Mouse (Mus musculus) limb, embryonic 11.5 days (tissue): ENCODE measurements around the gene Ankrd17. TPM values are rescaled to one million over a fixed set of nuclear protein-coding genes. Genes with fewer than 3 reads are reported as not detected.
"Not testable (repeated sequence)": the region's sequence is repeated elsewhere in the genome, so short reads cannot be mapped to it uniquely, and the experiment has no call there.

Source experiments
- ATAC-seq: fragments of 200-750 bp; cut with Nextera tagmentation; 2 replicates; pipeline ENCODE4 v1.8.0; 2017; ENCODE audit warnings: low read depth; ENCODE audit not compliant: insufficient number of reproducible peaks, low FRiP score, low TSS enrichment
- DNase-seq: peaks from one replicate; pipeline ENCODE4 v3.0.0-alpha.2; 2015; ENCODE audit warnings: low spot score
- H3K27ac ChIP-seq: fragments of 300-500 bp; sonication (generic); replicated peaks from 2 replicates; pipeline ENCODE4 v1.5.1; 2014; ENCODE audit warnings: low read depth, mild to moderate bottlenecking, low read length
- H3K27me3 ChIP-seq: fragments of 300-500 bp; sonication (generic); 2 replicates; pipeline ENCODE4 v1.6.1; 2014; ENCODE audit warnings: mild to moderate bottlenecking, low read length, mixed read lengths; ENCODE audit not compliant: control insufficient read depth, insufficient read depth
- H3K36me3 ChIP-seq: fragments of 300-500 bp; sonication (generic); 2 replicates; pipeline ENCODE4 v1.6.1; 2014; ENCODE audit warnings: mild to moderate bottlenecking, low read length, moderate library complexity, mixed read lengths; ENCODE audit not compliant: control insufficient read depth, insufficient read depth
- H3K4me1 ChIP-seq: fragments of 300-500 bp; sonication (generic); 2 replicates; pipeline ENCODE4 v1.6.1; 2014; ENCODE audit warnings: low read length, mixed read lengths; ENCODE audit not compliant: control insufficient read depth, insufficient read depth
- H3K4me2 ChIP-seq: fragments of 300-500 bp; sonication (generic); 2 replicates; pipeline ENCODE4 v1.6.1; 2014; ENCODE audit warnings: low read depth, mild to moderate bottlenecking, moderate library complexity; ENCODE audit not compliant: severe bottlenecking
- H3K4me3 ChIP-seq: fragments of 300-500 bp; sonication (generic); 2 replicates; pipeline ENCODE4 v1.5.1; 2014; ENCODE audit warnings: low read depth, low read length
- H3K9ac ChIP-seq: fragments of 300-500 bp; sonication (generic); 2 replicates; pipeline ENCODE4 v1.6.1; 2014; ENCODE audit warnings: mild to moderate bottlenecking, low read length
- H3K9me3 ChIP-seq: fragments of 300-500 bp; sonication (generic); 2 replicates; pipeline ENCODE4 v1.6.1; 2016; ENCODE audit warnings: low read length; ENCODE audit not compliant: control insufficient read depth
- WGBS: fragments of 180-500 bp; shearing (Covaris S2); extraction: QIAGEN DNeasy Blood & Tissue Kit; methylation state at CpG from one replicate; pipeline ENCODE4 v1.1.7; 2014; 5-methylcytosine and 5-hydroxymethylcytosine counted together
- polyA plus RNA-seq: library from polyadenylated mRNA; unstranded; fragments of >200 nt; fragmentation: Nextera tagmentation; extraction: Ambion mirVana; gene quantifications from 2 replicates; pipeline ENCODE4 v1.2.1, GENCODE M21; 2014

The Ankrd17 gene
- polyA plus RNA-seq, 1 experiment from 2014 or later = 33.3 TPM

DNA sequence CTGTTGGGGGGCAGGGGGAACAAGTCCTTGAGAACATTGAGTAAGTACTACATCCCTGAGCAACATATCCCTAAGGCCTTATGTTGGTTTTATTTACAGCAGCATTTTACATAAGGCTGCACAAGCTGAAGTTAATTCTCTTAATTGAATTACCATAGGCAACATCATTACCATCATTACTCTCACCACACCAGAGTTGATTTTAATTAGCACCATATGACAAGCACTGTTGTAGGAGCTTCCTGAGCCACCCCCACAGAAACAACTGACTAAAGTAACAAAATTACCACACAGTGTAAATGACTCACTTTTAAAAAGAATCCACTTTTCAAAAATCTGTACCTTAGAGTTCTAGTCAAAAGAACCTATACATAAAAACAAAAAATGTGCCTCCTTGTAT, 76.5 kb downstream of the Ankrd17 start:
- no peaks in the 10 kb centered on the region for H3K27me3 ChIP-seq
- H3K4me2 ChIP-seq = no peak overlapping the region
- H3K36me3 ChIP-seq = peaks cover 10% of the 10 kb centered on the region
- H3K4me1 ChIP-seq = no peaks in the 10 kb centered on the region
- no peak overlapping the region for H3K9ac ChIP-seq
- H3K9me3 ChIP-seq = no peaks in the 10 kb centered on the region
- H3K27ac ChIP-seq = no peak overlapping the region
- H3K4me3 ChIP-seq = no peak overlapping the region
- DNase-seq = no peak
- no peak for ATAC-seq

DNA sequence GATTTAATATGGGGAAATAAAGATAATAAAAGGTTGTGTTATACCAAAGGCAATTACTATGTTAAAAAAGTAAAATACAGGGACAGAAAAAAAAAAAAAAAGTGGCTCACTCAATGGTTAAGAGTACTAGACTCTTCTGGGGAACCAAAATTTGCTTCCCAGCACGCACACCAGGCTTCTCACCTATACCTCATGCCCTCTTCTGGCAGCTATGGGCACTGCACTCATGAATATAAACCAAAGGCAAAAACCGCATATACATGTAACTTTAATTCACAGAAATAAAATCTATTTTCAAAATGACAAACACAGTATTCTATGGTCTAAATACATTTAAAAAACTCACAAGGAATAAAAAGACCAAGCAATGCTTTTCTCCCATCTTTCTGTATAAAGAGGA, 79.8 kb downstream of the Ankrd17 start:
- ATAC-seq = no peak
- H3K27me3 ChIP-seq = no peaks in the 10 kb centered on the region
- DNase-seq = peak; percentile 57
- no peak overlapping the region for H3K9ac ChIP-seq
- no peaks in the 10 kb centered on the region for H3K9me3 ChIP-seq
- no peak overlapping the region for H3K4me3 ChIP-seq
- no peak overlapping the region for H3K27ac ChIP-seq
- WGBS = 79% methylated on average over 2 of the region's 2 CpGs
- H3K4me1 ChIP-seq = no peaks in the 10 kb centered on the region
- peaks cover 8% of the 10 kb centered on the region for H3K36me3 ChIP-seq
- no peak overlapping the region for H3K4me2 ChIP-seq

DNA sequence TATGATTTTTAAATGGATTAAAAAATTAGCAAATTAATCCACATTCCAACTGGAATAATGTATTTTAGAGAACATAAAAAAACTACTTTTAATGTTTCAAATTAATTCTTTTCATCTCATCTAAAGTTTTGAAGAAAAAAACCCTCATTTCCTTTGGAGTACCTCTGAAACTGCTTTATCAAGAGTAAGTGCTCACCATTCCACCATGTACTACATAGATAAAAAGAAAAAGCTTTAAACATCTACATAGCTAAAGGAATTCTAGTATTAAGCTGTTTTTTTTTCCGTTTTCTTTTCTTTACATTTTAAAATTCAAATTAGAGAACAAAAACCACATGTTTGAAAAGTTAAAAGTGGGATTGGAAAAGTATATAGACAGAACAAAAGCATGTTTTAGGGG, 86.3 kb downstream of the Ankrd17 start:
- Histone ChIP-seq H3K4me2 (no peak overlapping the region), H3K27ac (no peak overlapping the region), H3K36me3 (peaks cover 4% of the 10 kb centered on the region), H3K9me3 (no peaks in the 10 kb centered on the region), H3K4me1 (no peaks in the 10 kb centered on the region), H3K9ac (no peak overlapping the region), H3K4me3 (no peak overlapping the region), H3K27me3 (no peaks in the 10 kb centered on the region)
- no peak for DNase-seq
- WGBS = 93% methylated on average over 1 of the region's 1 CpGs
- no peak for ATAC-seq

DNA sequence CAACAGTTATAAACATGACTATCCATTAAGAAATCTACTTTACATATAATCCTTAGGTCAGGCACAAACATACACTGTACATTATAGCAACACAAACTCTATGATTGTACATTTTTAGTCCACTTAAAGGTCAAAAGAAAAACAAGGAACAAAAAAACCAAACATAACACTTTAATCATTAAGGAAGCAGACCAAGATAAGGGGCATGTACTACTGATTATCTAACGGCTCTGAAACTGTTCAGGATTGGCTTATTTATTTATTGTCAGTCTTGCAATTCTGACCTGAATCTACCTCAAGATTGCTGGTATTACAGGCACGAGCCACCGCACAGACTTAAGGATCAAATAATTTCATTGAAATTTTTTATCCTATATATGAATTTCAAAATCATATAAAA, 87.0 kb downstream of the Ankrd17 start:
- Histone ChIP-seq H3K4me2 (no peak overlapping the region), H3K4me3 (no peak overlapping the region), H3K27ac (no peak overlapping the region), H3K27me3 (no peaks in the 10 kb centered on the region), H3K9ac (no peak overlapping the region), H3K36me3 (peaks cover 4% of the 10 kb centered on the region), H3K9me3 (no peaks in the 10 kb centered on the region), H3K4me1 (no peaks in the 10 kb centered on the region)
- WGBS = 93% methylated on average over 3 of the region's 3 CpGs
- DNase-seq (no peak), ATAC-seq (no peak)

DNA sequence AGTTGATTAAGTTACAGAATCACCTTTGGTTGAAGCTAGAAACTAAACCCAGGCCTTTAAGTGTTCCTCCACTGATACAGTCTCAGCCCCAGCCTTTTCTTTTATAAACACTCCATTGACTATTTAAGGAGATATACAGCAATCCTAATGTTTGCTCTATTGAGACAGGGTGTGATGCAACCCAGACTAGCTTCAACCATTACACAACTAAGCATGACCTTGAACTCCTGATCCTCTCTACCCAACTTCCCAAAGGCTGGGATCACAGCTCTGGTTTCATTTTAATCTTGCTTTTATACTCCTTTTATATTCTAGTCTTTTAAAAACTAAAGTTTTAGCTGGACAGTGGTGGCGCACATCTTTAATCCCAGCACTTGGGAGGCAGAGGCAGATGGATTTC, 88.9 kb downstream of the Ankrd17 start:
- no peaks in the 10 kb centered on the region for H3K9me3 ChIP-seq
- H3K27me3 ChIP-seq = no peaks in the 10 kb centered on the region
- ATAC-seq = no peak
- no peaks in the 10 kb centered on the region for H3K4me1 ChIP-seq
- 93% methylated on average over 1 of the region's 1 CpGs for WGBS
- no peak for DNase-seq
- no peak overlapping the region for H3K27ac ChIP-seq
- H3K4me2 ChIP-seq = no peak overlapping the region
- no peak overlapping the region for H3K4me3 ChIP-seq
- no peak overlapping the region for H3K9ac ChIP-seq
- H3K36me3 ChIP-seq = peaks cover 4% of the 10 kb centered on the region

DNA sequence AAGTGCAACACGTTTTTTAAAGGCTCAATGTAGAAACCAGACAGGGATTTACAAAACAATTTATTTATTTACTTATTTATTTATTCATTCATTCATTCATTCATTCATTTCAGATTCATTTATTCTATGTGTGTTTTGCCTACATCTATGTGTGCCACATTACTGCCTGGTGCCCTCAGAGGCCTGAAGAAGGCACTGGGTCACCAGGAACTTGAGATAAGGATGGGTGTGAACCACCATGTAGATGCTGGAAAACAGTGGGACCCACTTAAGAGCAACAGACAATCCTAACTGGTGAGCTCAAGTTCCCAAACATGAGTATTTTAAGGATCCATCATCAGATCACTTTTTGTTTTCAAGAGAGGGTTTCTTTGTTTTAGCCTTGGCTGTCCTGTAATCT, 91.6 kb downstream of the Ankrd17 start:
- no peak overlapping the region for H3K27ac ChIP-seq
- no peak overlapping the region for H3K4me3 ChIP-seq
- no peaks in the 10 kb centered on the region for H3K4me1 ChIP-seq
- peaks cover 4% of the 10 kb centered on the region for H3K36me3 ChIP-seq
- H3K9ac ChIP-seq = no peak overlapping the region
- no peak overlapping the region for H3K4me2 ChIP-seq
- no peaks in the 10 kb centered on the region for H3K27me3 ChIP-seq
- H3K9me3 ChIP-seq = no peaks in the 10 kb centered on the region
- DNase-seq = no peak
- 84% methylated on average over 1 of the region's 1 CpGs for WGBS
- ATAC-seq = no peak

DNA sequence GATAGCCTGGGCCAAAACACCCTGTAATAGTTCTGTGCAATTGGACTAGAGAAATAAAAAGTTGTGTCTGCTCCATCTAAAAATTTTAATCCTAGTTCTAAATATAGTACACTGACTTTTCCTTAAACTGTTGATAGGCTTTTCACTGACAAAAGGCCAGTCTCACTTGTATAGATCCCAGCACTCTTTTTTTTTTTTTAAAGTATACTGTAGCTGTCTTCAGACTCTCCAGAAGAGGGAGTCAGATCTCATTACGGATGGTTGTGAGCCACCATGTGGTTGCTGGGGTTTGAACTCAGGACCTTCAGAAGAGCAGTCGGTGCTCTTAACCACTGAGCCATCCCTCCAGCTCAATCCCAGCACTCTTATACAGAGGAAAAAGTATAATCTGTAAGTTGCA, 104.1 kb downstream of the Ankrd17 start:
- H3K27me3 ChIP-seq, H3K4me2 ChIP-seq, H3K9ac ChIP-seq, ATAC-seq, H3K4me3 ChIP-seq, H3K36me3 ChIP-seq, DNase-seq, H3K4me1 ChIP-seq, H3K9me3 ChIP-seq, H3K27ac ChIP-seq: not testable (repeated sequence)
- WGBS = 71% methylated on average over 2 of the region's 2 CpGs

DNA sequence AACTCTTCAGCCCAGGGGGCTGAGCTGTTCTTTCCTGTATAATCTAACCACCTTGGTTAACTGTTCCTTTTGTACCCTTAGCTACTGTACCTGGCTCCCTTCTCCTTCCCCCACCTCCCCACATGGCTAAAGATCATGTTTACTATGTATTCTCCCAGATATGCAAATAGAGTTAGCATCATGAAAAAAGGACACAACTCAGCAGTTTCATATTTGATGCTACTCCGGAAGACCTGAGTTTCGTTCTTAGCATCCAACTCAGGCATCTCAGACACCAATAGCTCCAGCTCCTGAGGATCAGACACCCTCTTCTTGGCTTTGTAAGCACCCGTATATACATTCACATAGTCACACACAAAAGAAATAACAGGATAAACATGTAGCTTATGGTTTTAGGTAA, 109.4 kb downstream of the Ankrd17 start:
- Histone ChIP-seq H3K9ac (no peak overlapping the region), H3K4me1 (no peaks in the 10 kb centered on the region), H3K4me2 (no peak overlapping the region), H3K4me3 (no peak overlapping the region), H3K27me3 (no peaks in the 10 kb centered on the region), H3K36me3 (peaks cover 6% of the 10 kb centered on the region; the same call in 1 of the 2 replicates), H3K27ac (no peak overlapping the region), H3K9me3 (no peaks in the 10 kb centered on the region)
- DNase-seq (no peak), ATAC-seq (no peak)
- 95% methylated on average over 3 of the region's 3 CpGs for WGBS

DNA sequence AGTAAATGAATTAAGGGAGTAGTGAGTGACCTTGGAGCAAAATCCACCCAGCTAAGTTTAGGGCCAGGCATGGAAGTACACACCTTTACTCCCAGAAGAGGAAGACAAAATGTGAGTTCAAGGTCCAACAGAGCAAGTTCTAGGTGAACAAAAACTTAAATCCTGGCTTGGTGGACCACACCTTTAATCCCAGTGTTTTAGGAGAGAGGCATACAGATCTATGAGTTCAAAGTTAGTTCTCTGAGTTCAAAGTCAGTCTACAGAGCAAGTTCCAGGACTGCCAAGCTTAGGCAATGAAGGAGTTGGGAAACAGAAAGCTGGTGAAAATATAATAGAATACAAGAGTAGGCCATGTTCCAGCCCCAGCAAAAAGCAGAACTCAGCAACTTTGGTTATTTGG, 118.9 kb downstream of the Ankrd17 start:
- DNase-seq (no peak), ATAC-seq (no peak)
- H3K9ac ChIP-seq = no peak overlapping the region
- no peaks in the 10 kb centered on the region for H3K27me3 ChIP-seq
- H3K4me1 ChIP-seq = no peaks in the 10 kb centered on the region
- no peak overlapping the region for H3K4me2 ChIP-seq
- H3K36me3 ChIP-seq = peaks cover 28% of the 10 kb centered on the region
- no peaks in the 10 kb centered on the region for H3K9me3 ChIP-seq
- no peak overlapping the region for H3K4me3 ChIP-seq
- H3K27ac ChIP-seq = no peak overlapping the region
